Mouse (Mus musculus): ENCODE data around the gene Cdh23.

DNA sequence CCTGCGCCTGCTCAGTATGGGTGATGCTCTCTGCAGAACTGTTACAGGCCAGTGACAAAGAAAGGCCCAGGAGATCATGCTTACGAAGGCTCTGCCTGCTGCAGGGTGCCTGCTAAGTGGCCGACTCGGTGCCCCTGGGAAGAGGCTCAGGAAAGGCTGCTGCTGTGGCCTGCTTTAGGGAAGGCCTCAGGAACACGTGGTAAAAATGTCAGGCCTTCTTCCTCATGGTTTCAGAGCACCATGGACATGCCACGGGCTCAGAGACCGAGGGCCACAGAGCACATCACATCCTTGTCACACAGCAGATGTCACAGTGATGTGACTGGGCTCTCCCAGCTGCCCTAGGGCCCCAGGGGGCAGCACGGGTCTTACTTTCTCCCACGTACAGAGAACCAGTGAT lies 47.4 kb upstream of the Cdh23 start:
- no peak for TF ChIP-seq FLI1 (IDR thresholded peaks at IDR 0.05; ENCODE audit: low read length)
- TF ChIP-seq GATA1 (IDR thresholded peaks at IDR 0.05; ENCODE audit: borderline replicate concordance, low read length): no peak
